Mouse (Mus musculus): Measurements from ENCODE around the gene Git2. TPM values are rescaled to one million over a fixed set of nuclear protein-coding genes. Genes with fewer than 3 reads are reported as not detected.

The Git2 gene
- total and polyA plus RNA-seq, 2 experiments from 2014 or later = 21.1 to 37.7 TPM

DNA sequence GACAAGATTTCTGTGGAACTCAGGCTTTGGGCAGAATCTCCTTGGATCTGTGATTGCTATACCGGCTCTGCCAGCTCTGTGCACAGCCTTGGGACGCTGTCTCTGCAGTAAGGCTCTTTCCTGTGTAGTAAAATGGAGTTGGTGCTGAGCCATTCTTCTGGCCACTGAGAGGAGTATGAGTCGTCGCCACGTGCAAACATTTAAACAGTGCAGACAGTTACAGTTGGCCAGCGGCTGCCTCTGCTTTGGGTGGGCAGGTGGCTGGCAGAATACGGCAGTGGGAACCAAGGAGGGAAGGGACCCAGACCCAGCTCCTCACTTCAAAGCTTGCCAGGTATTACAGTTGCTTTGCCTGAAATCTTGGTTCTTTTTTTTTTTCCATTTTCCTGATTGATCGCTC lies 21.9 kb upstream of the Git2 start:
- TF ChIP-seq CTCF (IDR thresholded peaks at IDR 0.05; ENCODE audit: low read depth) = no peak
- no peak for TF ChIP-seq EP300 (IDR thresholded peaks at IDR 0.05; ENCODE audit: low read depth)
- no peaks in the 10 kb centered on the region for H3K27me3 ChIP-seq (ENCODE audit: control insufficient read depth, insufficient read depth, low read length)
- WGBS = 85% methylated on average over 8 of the region's 8 CpGs
- no peak overlapping the region for H3K4me3 ChIP-seq (ENCODE audit: low read depth, low read length)
- H3K4me2 ChIP-seq (ENCODE audit: low read depth, low read length) = no peak overlapping the region
- DNase-seq (ENCODE audit: low spot score) = no peak
- no peak overlapping the region for H3K27ac ChIP-seq (ENCODE audit: low read depth)
- no peaks in the 10 kb centered on the region for H3K9me3 ChIP-seq (replicated peaks; ENCODE audit: control insufficient read depth, low read length)
- H3K4me1 ChIP-seq (ENCODE audit: control insufficient read depth, insufficient read depth) = peaks cover 20% of the 10 kb centered on the region
- peaks cover 66% of the 10 kb centered on the region for H3K36me3 ChIP-seq (replicated peaks; ENCODE audit: control insufficient read depth, insufficient read depth, low read length)
- H3K9ac ChIP-seq (replicated peaks; ENCODE audit: low read depth, low read length) = no peak overlapping the region
- ATAC-seq (ENCODE audit: insufficient read depth, low read depth) = no peak

DNA sequence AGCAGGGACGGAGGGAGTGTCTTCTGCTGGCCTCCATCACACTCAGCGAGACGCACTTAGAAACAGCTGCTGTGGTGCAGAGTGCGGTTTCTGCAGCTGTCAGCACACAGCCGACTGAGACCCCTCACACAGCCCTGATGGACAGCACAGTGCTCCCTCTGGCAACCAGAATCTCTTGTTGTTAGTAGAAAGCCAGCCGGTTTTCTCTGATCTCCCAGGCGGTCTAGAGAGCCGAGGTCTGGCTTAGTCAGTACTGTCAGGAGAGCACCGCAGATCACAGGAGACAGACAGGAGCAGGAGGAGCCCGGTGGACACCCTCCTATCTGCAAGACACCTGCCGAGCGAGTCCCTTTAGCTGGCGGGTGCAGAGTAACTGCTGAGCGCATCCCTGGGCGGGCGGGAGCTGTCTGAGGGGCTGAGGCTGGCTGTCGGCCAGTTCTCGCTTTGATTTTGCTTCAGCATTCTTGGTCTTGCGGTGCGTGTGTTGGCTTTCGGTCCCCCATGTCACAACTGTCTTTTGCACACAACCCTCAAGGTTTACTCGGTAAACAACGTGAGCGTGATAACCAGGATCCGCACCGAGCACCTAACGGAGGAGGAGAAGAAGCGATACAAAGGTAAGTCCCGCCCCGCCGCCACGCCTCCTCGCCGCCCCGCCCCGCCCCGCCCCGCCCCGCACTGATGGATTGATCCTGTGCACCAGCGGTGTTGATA lies 21.1 kb upstream of the Git2 start:
- H3K27me3 ChIP-seq (ENCODE audit: control insufficient read depth, insufficient read depth, low read length) = no peaks in the 10 kb centered on the region
- TF ChIP-seq EP300 (IDR thresholded peaks at IDR 0.05; ENCODE audit: low read depth) (no peak), CTCF (IDR thresholded peaks at IDR 0.05; ENCODE audit: low read depth) (no peak)
- WGBS = 27% methylated on average over 40 of the region's 40 CpGs
- H3K4me3 ChIP-seq (ENCODE audit: low read depth, low read length) = peak overlapping the region; percentile 29
- peaks cover 20% of the 10 kb centered on the region for H3K4me1 ChIP-seq (ENCODE audit: control insufficient read depth, insufficient read depth)
- no peak overlapping the region for H3K27ac ChIP-seq (ENCODE audit: low read depth)
- H3K9ac ChIP-seq (replicated peaks; ENCODE audit: low read depth, low read length) = no peak overlapping the region
- H3K4me2 ChIP-seq (ENCODE audit: low read depth, low read length) = peak overlapping the region; percentile 59
- peaks cover 67% of the 10 kb centered on the region for H3K36me3 ChIP-seq (replicated peaks; ENCODE audit: control insufficient read depth, insufficient read depth, low read length)
- DNase-seq (ENCODE audit: low spot score) (no peak), ATAC-seq (ENCODE audit: insufficient read depth, low read depth) (peak; percentile 45)
- no peaks in the 10 kb centered on the region for H3K9me3 ChIP-seq (replicated peaks; ENCODE audit: control insufficient read depth, low read length)

DNA sequence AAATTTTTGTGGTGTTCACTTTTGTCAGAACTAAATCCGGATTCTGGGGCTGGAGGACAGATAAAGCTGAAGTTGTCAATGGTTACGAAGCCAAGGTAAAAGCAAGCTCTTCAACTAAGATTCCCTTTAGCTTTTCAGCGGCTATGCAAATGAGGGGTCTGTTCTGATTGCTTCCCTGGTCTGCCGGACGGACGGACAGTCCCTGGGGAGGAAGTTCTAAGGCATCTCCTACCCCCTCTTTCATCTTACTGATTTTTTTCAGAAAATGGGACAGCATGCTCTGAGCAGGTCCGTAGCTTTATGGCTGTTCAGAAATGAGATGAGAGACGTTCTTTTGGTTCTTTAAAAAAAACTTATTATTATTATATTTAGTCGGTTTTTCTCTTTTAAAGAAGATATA lies 20.3 kb upstream of the Git2 start:
- Histone ChIP-seq H3K27ac (ENCODE audit: low read depth) (no peak overlapping the region), H3K9ac (replicated peaks; ENCODE audit: low read depth, low read length) (no peak overlapping the region), H3K4me2 (ENCODE audit: low read depth, low read length) (no peak overlapping the region), H3K9me3 (replicated peaks; ENCODE audit: control insufficient read depth, low read length) (no peaks in the 10 kb centered on the region), H3K27me3 (ENCODE audit: control insufficient read depth, insufficient read depth, low read length) (no peaks in the 10 kb centered on the region), H3K4me3 (ENCODE audit: low read depth, low read length) (no peak overlapping the region), H3K4me1 (ENCODE audit: control insufficient read depth, insufficient read depth) (peaks cover 20% of the 10 kb centered on the region), H3K36me3 (replicated peaks; ENCODE audit: control insufficient read depth, insufficient read depth, low read length) (peaks cover 72% of the 10 kb centered on the region)
- 59% methylated on average over 9 of the region's 9 CpGs for WGBS
- DNase-seq (ENCODE audit: low spot score) (no peak), ATAC-seq (ENCODE audit: insufficient read depth, low read depth) (no peak)
- TF ChIP-seq EP300 (IDR thresholded peaks at IDR 0.05; ENCODE audit: low read depth) (no peak), CTCF (IDR thresholded peaks at IDR 0.05; ENCODE audit: low read depth) (no peak)

DNA sequence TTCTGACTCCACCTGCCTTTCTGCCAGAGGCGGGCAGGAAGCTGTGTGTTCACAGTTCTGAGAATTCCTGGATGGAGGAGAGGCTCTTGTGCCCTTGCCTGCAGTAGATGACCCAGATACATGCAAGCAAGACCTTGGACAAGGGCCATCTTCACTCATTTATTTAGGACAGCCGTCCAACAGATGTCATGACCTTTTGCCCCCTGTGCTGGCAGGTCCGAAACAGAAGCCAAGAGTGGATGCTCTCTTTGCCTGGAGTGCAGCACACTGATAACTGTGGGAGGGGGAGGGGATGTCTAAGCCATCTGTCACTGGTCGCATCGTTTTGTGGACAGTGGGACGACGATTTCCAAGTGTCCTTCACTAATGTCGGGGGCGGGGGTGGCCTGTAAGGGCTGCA lies 19.9 kb upstream of the Git2 start:
- no peak for DNase-seq (ENCODE audit: low spot score)
- no peak overlapping the region for H3K27ac ChIP-seq (ENCODE audit: low read depth)
- no peak overlapping the region for H3K4me2 ChIP-seq (ENCODE audit: low read depth, low read length)
- H3K4me3 ChIP-seq (ENCODE audit: low read depth, low read length) = no peak overlapping the region
- peak; percentile 24; the same call in 1 of the 2 replicates for ATAC-seq (ENCODE audit: insufficient read depth, low read depth)
- no peak overlapping the region for H3K9ac ChIP-seq (replicated peaks; ENCODE audit: low read depth, low read length)
- no peaks in the 10 kb centered on the region for H3K9me3 ChIP-seq (replicated peaks; ENCODE audit: control insufficient read depth, low read length)
- 40% methylated on average over 9 of the region's 9 CpGs for WGBS
- peaks cover 20% of the 10 kb centered on the region for H3K4me1 ChIP-seq (ENCODE audit: control insufficient read depth, insufficient read depth)
- no peaks in the 10 kb centered on the region for H3K27me3 ChIP-seq (ENCODE audit: control insufficient read depth, insufficient read depth, low read length)
- TF ChIP-seq CTCF (IDR thresholded peaks at IDR 0.05; ENCODE audit: low read depth) (no peak), EP300 (IDR thresholded peaks at IDR 0.05; ENCODE audit: low read depth) (no peak)
- H3K36me3 ChIP-seq (replicated peaks; ENCODE audit: control insufficient read depth, insufficient read depth, low read length) = peaks cover 69% of the 10 kb centered on the region

DNA sequence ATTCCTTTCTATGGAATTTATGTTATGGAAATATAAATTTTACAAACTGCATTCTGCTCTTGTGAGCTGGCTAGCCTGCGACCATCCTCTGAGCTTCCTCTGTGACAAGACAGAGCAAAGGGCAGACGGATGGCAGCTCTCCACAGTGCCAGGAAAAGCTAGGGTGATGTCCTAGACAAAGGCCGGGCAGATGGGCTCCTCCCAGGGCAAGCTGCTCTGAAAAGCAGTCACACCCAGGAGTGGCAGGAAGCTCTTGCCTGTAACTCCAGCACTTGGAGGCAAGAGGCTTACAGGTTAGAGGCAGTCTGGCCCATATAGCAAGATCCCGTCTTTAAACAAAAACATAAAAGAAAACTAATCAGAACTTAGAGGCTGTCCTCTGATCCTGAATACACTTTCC lies 19.3 kb upstream of the Git2 start:
- Histone ChIP-seq H3K9ac (replicated peaks; ENCODE audit: low read depth, low read length) (no peak overlapping the region), H3K9me3 (replicated peaks; ENCODE audit: control insufficient read depth, low read length) (no peaks in the 10 kb centered on the region), H3K27me3 (ENCODE audit: control insufficient read depth, insufficient read depth, low read length) (no peaks in the 10 kb centered on the region), H3K36me3 (replicated peaks; ENCODE audit: control insufficient read depth, insufficient read depth, low read length) (peaks cover 63% of the 10 kb centered on the region), H3K4me3 (ENCODE audit: low read depth, low read length) (no peak overlapping the region), H3K27ac (ENCODE audit: low read depth) (no peak overlapping the region), H3K4me2 (ENCODE audit: low read depth, low read length) (no peak overlapping the region), H3K4me1 (ENCODE audit: control insufficient read depth, insufficient read depth) (peaks cover 20% of the 10 kb centered on the region)
- ATAC-seq (ENCODE audit: insufficient read depth, low read depth) = no peak; the same call in 1 of the 2 replicates
- no peak for DNase-seq (ENCODE audit: low spot score)
- WGBS = 62% methylated on average over 4 of the region's 4 CpGs
- TF ChIP-seq CTCF (IDR thresholded peaks at IDR 0.05; ENCODE audit: low read depth) = no peak
- no peak for TF ChIP-seq EP300 (IDR thresholded peaks at IDR 0.05; ENCODE audit: low read depth)

DNA sequence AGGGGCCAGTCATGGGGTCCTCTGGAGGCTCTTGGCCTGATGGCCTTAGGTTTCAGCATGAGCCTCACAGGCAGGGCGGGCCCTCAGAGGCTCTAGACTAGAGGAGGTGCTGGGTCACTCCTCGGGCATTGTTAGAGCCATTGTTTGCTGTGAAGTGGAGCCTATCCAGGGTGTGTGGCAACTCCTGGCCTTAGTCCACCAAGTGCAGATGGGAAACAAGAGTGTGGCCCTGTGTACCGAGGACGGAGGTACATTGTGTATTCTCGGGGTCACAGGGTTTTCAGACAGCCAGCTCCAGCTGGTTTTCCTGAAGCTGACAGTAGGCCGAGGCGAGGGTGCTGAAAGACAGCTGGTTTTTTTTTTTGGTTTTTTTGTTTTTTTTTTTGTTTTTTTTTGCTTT lies 18.0 kb upstream of the Git2 start:
- Histone ChIP-seq H3K4me1 (ENCODE audit: control insufficient read depth, insufficient read depth) (peaks cover 20% of the 10 kb centered on the region), H3K9ac (replicated peaks; ENCODE audit: low read depth, low read length) (no peak overlapping the region), H3K36me3 (replicated peaks; ENCODE audit: control insufficient read depth, insufficient read depth, low read length) (peaks cover 65% of the 10 kb centered on the region), H3K4me2 (ENCODE audit: low read depth, low read length) (no peak overlapping the region), H3K27me3 (ENCODE audit: control insufficient read depth, insufficient read depth, low read length) (no peaks in the 10 kb centered on the region), H3K9me3 (replicated peaks; ENCODE audit: control insufficient read depth, low read length) (no peaks in the 10 kb centered on the region), H3K27ac (ENCODE audit: low read depth) (no peak overlapping the region), H3K4me3 (ENCODE audit: low read depth, low read length) (no peak overlapping the region)
- TF ChIP-seq EP300 (IDR thresholded peaks at IDR 0.05; ENCODE audit: low read depth) (no peak), CTCF (IDR thresholded peaks at IDR 0.05; ENCODE audit: low read depth) (no peak)
- no peak for ATAC-seq (ENCODE audit: insufficient read depth, low read depth)
- WGBS = 65% methylated on average over 7 of the region's 7 CpGs
- no peak for DNase-seq (ENCODE audit: low spot score)
